Mouse (Mus musculus) intestine, embryonic 16.5 days (tissue): ENCODE measurements around the gene Hectd1. TPM values are rescaled to one million over a fixed set of nuclear protein-coding genes. Genes with fewer than 3 reads are reported as not detected.

ENCODE experiments used
- ATAC-seq: fragments of 200-750 bp; cut with Nextera tagmentation; 2 replicates; pipeline ENCODE4 v1.8.0; 2017; ENCODE audit warnings: moderate TSS enrichment, moderate library complexity
- H3K27ac ChIP-seq: fragments of 300-500 bp; sonication (generic); 2 replicates; pipeline ENCODE4 v1.5.1; 2014; ENCODE audit warnings: mild to moderate bottlenecking, low read length
- H3K27me3 ChIP-seq: fragments of 300-500 bp; sonication (generic); replicated peaks from 2 replicates; pipeline ENCODE4 v1.6.1; 2014; ENCODE audit warnings: low read length, control low read depth, mixed read lengths; ENCODE audit not compliant: control insufficient read depth, insufficient read depth
- H3K36me3 ChIP-seq: fragments of 300-500 bp; sonication (generic); 2 replicates; pipeline ENCODE4 v1.6.1; 2014; ENCODE audit warnings: low read length, control low read depth; ENCODE audit not compliant: control insufficient read depth, insufficient read depth
- H3K4me1 ChIP-seq: fragments of 300-500 bp; sonication (generic); 2 replicates; pipeline ENCODE4 v1.6.1; 2014; ENCODE audit warnings: low read length, control low read depth, mixed read lengths; ENCODE audit not compliant: control insufficient read depth, insufficient read depth
- H3K4me2 ChIP-seq: fragments of 300-500 bp; sonication (generic); 2 replicates; pipeline ENCODE4 v1.6.1; 2014; ENCODE audit warnings: low read depth, low read length, control low read depth
- H3K4me3 ChIP-seq: fragments of 300-500 bp; sonication (generic); 2 replicates; pipeline ENCODE4 v1.5.1; 2014; ENCODE audit warnings: mild to moderate bottlenecking, low read length
- H3K9ac ChIP-seq: fragments of 300-500 bp; sonication (generic); 2 replicates; pipeline ENCODE4 v1.6.1; 2014; ENCODE audit warnings: low read depth, low read length
- H3K9me3 ChIP-seq: fragments of 300-500 bp; sonication (generic); 2 replicates; pipeline ENCODE4 v1.6.1; 2016; ENCODE audit warnings: low read length, control low read depth; ENCODE audit not compliant: control insufficient read depth
- WGBS: fragments of 180-500 bp; shearing (Covaris S2); extraction: QIAGEN DNeasy Blood & Tissue Kit; methylation state at CpG from one replicate; pipeline ENCODE4 v1.1.7; 2014; 5-methylcytosine and 5-hydroxymethylcytosine counted together
- polyA plus RNA-seq: library from polyadenylated mRNA; unstranded; fragments of >200 nt; fragmentation: Nextera tagmentation; extraction: Ambion mirVana; gene quantifications from 2 replicates; pipeline ENCODE4 v1.2.1, GENCODE M21; 2015

Gene Hectd1
- polyA plus RNA-seq, 1 experiment from 2014 or later, result 25.6 TPM

GRCm38 (mm10) chr12:51817815-51818613 lies 11.3 kb downstream of the Hectd1 start:
- ATAC-seq, result peak; percentile 56
- Histone ChIP-seq H3K4me2 (no peak overlapping the region), H3K4me3 (no peak overlapping the region), H3K36me3 (0 out of 2 replicates have a peak, but pooled peaks cover 3% of the 10 kb centered on the region), H3K27me3 (no peaks in the 10 kb centered on the region), H3K27ac (0 out of 2 replicates have a peak overlapping the region, but pooled peaks have one; percentile 9), H3K9me3 (no peaks in the 10 kb centered on the region), H3K4me1 (peaks cover 11% of the 10 kb centered on the region; the same call in 1 of the 2 replicates), H3K9ac (no peak overlapping the region)
- WGBS, result 46% methylated on average over 8 of the region's 8 CpGs

GRCm38 (mm10) chr12:51811388-51812140 lies 17.8 kb downstream of the Hectd1 start:
- Histone ChIP-seq H3K9me3 (no peaks in the 10 kb centered on the region), H3K9ac (no peak overlapping the region), H3K36me3 (no peaks in the 10 kb centered on the region), H3K27me3 (no peaks in the 10 kb centered on the region), H3K4me2 (no peak overlapping the region), H3K27ac (no peak overlapping the region), H3K4me3 (no peak overlapping the region), H3K4me1 (no peaks in the 10 kb centered on the region)
- ATAC-seq, result no peak
- WGBS, result 90% methylated on average over 5 of the region's 5 CpGs

GRCm38 (mm10) chr12:51810564-51810963 lies 18.8 kb downstream of the Hectd1 start:
- no peak overlapping the region for H3K27ac ChIP-seq
- no peaks in the 10 kb centered on the region for H3K27me3 ChIP-seq
- no peak overlapping the region for H3K4me2 ChIP-seq
- no peaks in the 10 kb centered on the region for H3K4me1 ChIP-seq
- H3K36me3 ChIP-seq, result no peaks in the 10 kb centered on the region
- H3K9ac ChIP-seq, result no peak overlapping the region
- no peaks in the 10 kb centered on the region for H3K9me3 ChIP-seq
- H3K4me3 ChIP-seq, result no peak overlapping the region
- ATAC-seq, result no peak

- 94% methylated on average over 7 of the region's 7 CpGs for WGBS
- peaks cover 5% of the 10 kb centered on the region for H3K36me3 ChIP-seq
Observed at GRCm38 (mm10) chr12:51784842-51785241, 44.5 kb downstream of the Hectd1 start.

GRCm38 (mm10) chr12:51768702-51769101 lies 60.6 kb downstream of the Hectd1 start:
- Histone ChIP-seq H3K27me3 (no peaks in the 10 kb centered on the region), H3K9ac (no peak overlapping the region), H3K4me1 (no peaks in the 10 kb centered on the region), H3K36me3 (peaks cover 15% of the 10 kb centered on the region; the same call in 1 of the 2 replicates), H3K4me2 (no peak overlapping the region), H3K27ac (no peak overlapping the region), H3K9me3 (no peaks in the 10 kb centered on the region), H3K4me3 (no peak overlapping the region)
- WGBS, result 93% methylated on average over 15 of the region's 15 CpGs
- no peak for ATAC-seq

More at GRCm38 (mm10) chr12:51784842-51785241, 44.5 kb downstream of the Hectd1 start:
- Histone ChIP-seq H3K27me3 (no peaks in the 10 kb centered on the region), H3K9ac (no peak overlapping the region), H3K9me3 (no peaks in the 10 kb centered on the region), H3K27ac (no peak overlapping the region), H3K4me1 (no peaks in the 10 kb centered on the region), H3K4me2 (no peak overlapping the region), H3K4me3 (no peak overlapping the region)
- ATAC-seq, result no peak

- Histone ChIP-seq H3K9ac (no peak overlapping the region), H3K27ac (no peak overlapping the region), H3K4me3 (no peak overlapping the region), H3K27me3 (no peaks in the 10 kb centered on the region), H3K4me2 (no peak overlapping the region), H3K36me3 (peaks cover 19% of the 10 kb centered on the region; the same call in 1 of the 2 replicates), H3K4me1 (no peaks in the 10 kb centered on the region), H3K9me3 (no peaks in the 10 kb centered on the region)
- peak; percentile 92 for ATAC-seq
- WGBS, result 53% methylated on average over 4 of the region's 4 CpGs
Observed at GRCm38 (mm10) chr12:51767454-51767853, 61.9 kb downstream of the Hectd1 start.

- H3K9ac ChIP-seq, result no peak overlapping the region
- 88% methylated on average over 3 of the region's 3 CpGs for WGBS
- 0 out of 2 replicates have a peak, but pooled peaks cover 10% of the 10 kb centered on the region for H3K36me3 ChIP-seq
- no peaks in the 10 kb centered on the region for H3K4me1 ChIP-seq
- H3K4me3 ChIP-seq, result no peak overlapping the region
- no peaks in the 10 kb centered on the region for H3K27me3 ChIP-seq
- no peak overlapping the region for H3K27ac ChIP-seq
- H3K9me3 ChIP-seq, result no peaks in the 10 kb centered on the region
- H3K4me2 ChIP-seq, result no peak overlapping the region
- ATAC-seq, result peak; percentile 70; the same call in 1 of the 2 replicates
Observed at GRCm38 (mm10) chr12:51759374-51759773, 70.0 kb downstream of the Hectd1 start.

- no peak overlapping the region for H3K4me2 ChIP-seq
- no peaks in the 10 kb centered on the region for H3K27me3 ChIP-seq
- no peak; the same call in 1 of the 2 replicates for ATAC-seq
- H3K36me3 ChIP-seq, result peaks cover 3% of the 10 kb centered on the region
- H3K4me1 ChIP-seq, result no peaks in the 10 kb centered on the region
- peak overlapping the region; percentile 49 for H3K27ac ChIP-seq
- no peak overlapping the region for H3K9ac ChIP-seq
- H3K9me3 ChIP-seq, result no peaks in the 10 kb centered on the region
- H3K4me3 ChIP-seq, result no peak overlapping the region
Observed at GRCm38 (mm10) chr12:51756599-51756961, 72.8 kb downstream of the Hectd1 start.

GRCm38 (mm10) chr12:51755938-51756598 lies 73.3 kb downstream of the Hectd1 start:
- no peaks in the 10 kb centered on the region for H3K4me1 ChIP-seq
- no peak overlapping the region for H3K4me2 ChIP-seq
- 87% methylated on average over 12 of the region's 12 CpGs for WGBS
- H3K27ac ChIP-seq, result peak overlapping the region; percentile 49
- H3K27me3 ChIP-seq, result no peaks in the 10 kb centered on the region
- no peaks in the 10 kb centered on the region for H3K9me3 ChIP-seq
- H3K9ac ChIP-seq, result no peak overlapping the region
- ATAC-seq, result peak; percentile 88
- H3K4me3 ChIP-seq, result no peak overlapping the region
- peaks cover 3% of the 10 kb centered on the region for H3K36me3 ChIP-seq
